Mouse (Mus musculus): ENCODE results near the gene B9d2. TPM values are rescaled to one million over a fixed set of nuclear protein-coding genes. Genes with fewer than 3 reads are reported as not detected.
A peak's percentile ranks its signal among the peaks of the same experiment; 100 is the strongest.

The B9d2 gene
- total RNA-seq (2014; rRNA removed) (4.2 and 6.8 TPM in 2 replicates), polyA plus RNA-seq (2012; rRNA removed) (21.0 and 22.5 TPM in 2 replicates)

GRCm38 (mm10) chr7:25680514-25681258, at the start of gene B9d2:
TSS of gene B9d2 (plus strand) at chr7:25680780.
- peak within 1 kb of the TSS; percentile 80 for H3K9ac ChIP-seq (ENCODE audit: low read depth, low read length)
- WGBS: under 1% methylated on average over 46 of the region's 46 CpGs
- peak within 1 kb of the TSS; percentile 91 for H3K27ac ChIP-seq (replicated peaks; ENCODE audit: insufficient read depth, low read depth, low read length)
- 0 out of 2 replicates have a peak, but pooled peaks have one; percentile 29 for TF ChIP-seq POLR2A (IDR thresholded peaks at IDR 0.05; ENCODE audit: extremely low read depth, insufficient read depth, low read length)
- TF ChIP-seq CTCF (IDR thresholded peaks at IDR 0.05; ENCODE audit: low read depth, low read length): no peak
- DNase-seq (ENCODE audit: extremely low read depth, low read depth, low spot score): peak; percentile 81
- H3K27me3 ChIP-seq (ENCODE audit: control insufficient read depth, insufficient read depth, low read length): no peaks in the 10 kb centered on the region
- no peaks in the 10 kb centered on the region for H3K36me3 ChIP-seq (ENCODE audit: control insufficient read depth, insufficient read depth, low read length)
- no peaks in the 10 kb centered on the region for H3K79me2 ChIP-seq (ENCODE audit: control insufficient read depth, insufficient read depth, low read length)
- peak within 1 kb of the TSS; percentile 81 for H3K4me3 ChIP-seq (ENCODE audit: insufficient read depth, low read depth, low read length)
- peaks cover 6% of the 10 kb centered on the region for H3K4me1 ChIP-seq (ENCODE audit: control insufficient read depth, insufficient read depth, low read length)

- H3K27ac ChIP-seq (replicated peaks; ENCODE audit: insufficient read depth, low read depth, low read length): no peak overlapping the region
- DNase-seq (ENCODE audit: extremely low read depth, low read depth, low spot score): no peak
Measured at GRCm38 (mm10) chr7:25632679-25633078, 47.9 kb upstream of the B9d2 start.

GRCm38 (mm10) chr7:25636373-25636772, 44.2 kb upstream of the B9d2 start:
- TF ChIP-seq CTCF (IDR thresholded peaks at IDR 0.05; ENCODE audit: low read depth, low read length) (no peak), POLR2A (IDR thresholded peaks at IDR 0.05; ENCODE audit: extremely low read depth, insufficient read depth, low read length) (no peak)
- WGBS: 65% methylated on average over 3 of the region's 3 CpGs

More at GRCm38 (mm10) chr7:25632679-25633078, 47.9 kb upstream of the B9d2 start:
- no peak for TF ChIP-seq CTCF (IDR thresholded peaks at IDR 0.05; ENCODE audit: low read depth, low read length)
- no peak for TF ChIP-seq POLR2A (IDR thresholded peaks at IDR 0.05; ENCODE audit: extremely low read depth, insufficient read depth, low read length)
- Histone ChIP-seq H3K4me3 (ENCODE audit: insufficient read depth, low read depth, low read length) (no peak overlapping the region), H3K9ac (ENCODE audit: low read depth, low read length) (no peak overlapping the region), H3K79me2 (ENCODE audit: control insufficient read depth, insufficient read depth, low read length) (no peaks in the 10 kb centered on the region), H3K27me3 (ENCODE audit: control insufficient read depth, insufficient read depth, low read length) (no peaks in the 10 kb centered on the region), H3K36me3 (ENCODE audit: control insufficient read depth, insufficient read depth, low read length) (peaks cover 12% of the 10 kb centered on the region; the same call in 1 of the 2 replicates), H3K4me1 (ENCODE audit: control insufficient read depth, insufficient read depth, low read length) (no peaks in the 10 kb centered on the region)
- 85% methylated on average over 5 of the region's 5 CpGs for WGBS

GRCm38 (mm10) chr7:25637099-25637498, 43.5 kb upstream of the B9d2 start:
- WGBS: 93% methylated on average over 5 of the region's 5 CpGs

More at GRCm38 (mm10) chr7:25636373-25636772, 44.2 kb upstream of the B9d2 start:
- Histone ChIP-seq H3K9ac (ENCODE audit: low read depth, low read length) (no peak overlapping the region), H3K27ac (replicated peaks; ENCODE audit: insufficient read depth, low read depth, low read length) (no peak overlapping the region), H3K27me3 (ENCODE audit: control insufficient read depth, insufficient read depth, low read length) (no peaks in the 10 kb centered on the region), H3K36me3 (ENCODE audit: control insufficient read depth, insufficient read depth, low read length) (peaks cover 10% of the 10 kb centered on the region), H3K79me2 (ENCODE audit: control insufficient read depth, insufficient read depth, low read length) (no peaks in the 10 kb centered on the region), H3K4me1 (ENCODE audit: control insufficient read depth, insufficient read depth, low read length) (no peaks in the 10 kb centered on the region), H3K4me3 (ENCODE audit: insufficient read depth, low read depth, low read length) (no peak overlapping the region)
- DNase-seq (ENCODE audit: extremely low read depth, low read depth, low spot score): no peak

GRCm38 (mm10) chr7:25639754-25640153, 40.8 kb upstream of the B9d2 start:
- no peak for DNase-seq (ENCODE audit: extremely low read depth, low read depth, low spot score)
- H3K9ac ChIP-seq (ENCODE audit: low read depth, low read length): no peak overlapping the region
- no peaks in the 10 kb centered on the region for H3K27me3 ChIP-seq (ENCODE audit: control insufficient read depth, insufficient read depth, low read length)
- peaks cover 12% of the 10 kb centered on the region for H3K79me2 ChIP-seq (ENCODE audit: control insufficient read depth, insufficient read depth, low read length)
- 96% methylated on average over 4 of the region's 4 CpGs for WGBS
- no peak for TF ChIP-seq POLR2A (IDR thresholded peaks at IDR 0.05; ENCODE audit: extremely low read depth, insufficient read depth, low read length)
- H3K4me1 ChIP-seq (ENCODE audit: control insufficient read depth, insufficient read depth, low read length): no peaks in the 10 kb centered on the region
- no peak overlapping the region for H3K4me3 ChIP-seq (ENCODE audit: insufficient read depth, low read depth, low read length)
- H3K36me3 ChIP-seq (ENCODE audit: control insufficient read depth, insufficient read depth, low read length): peaks cover 8% of the 10 kb centered on the region
- H3K27ac ChIP-seq (replicated peaks; ENCODE audit: insufficient read depth, low read depth, low read length): no peak overlapping the region

More at GRCm38 (mm10) chr7:25637099-25637498, 43.5 kb upstream of the B9d2 start:
- Histone ChIP-seq H3K4me1 (ENCODE audit: control insufficient read depth, insufficient read depth, low read length) (no peaks in the 10 kb centered on the region), H3K79me2 (ENCODE audit: control insufficient read depth, insufficient read depth, low read length) (no peaks in the 10 kb centered on the region), H3K27ac (replicated peaks; ENCODE audit: insufficient read depth, low read depth, low read length) (no peak overlapping the region), H3K27me3 (ENCODE audit: control insufficient read depth, insufficient read depth, low read length) (no peaks in the 10 kb centered on the region), H3K4me3 (ENCODE audit: insufficient read depth, low read depth, low read length) (no peak overlapping the region), H3K9ac (ENCODE audit: low read depth, low read length) (no peak overlapping the region), H3K36me3 (ENCODE audit: control insufficient read depth, insufficient read depth, low read length) (peaks cover 10% of the 10 kb centered on the region)
- TF ChIP-seq CTCF (IDR thresholded peaks at IDR 0.05; ENCODE audit: low read depth, low read length) (no peak), POLR2A (IDR thresholded peaks at IDR 0.05; ENCODE audit: extremely low read depth, insufficient read depth, low read length) (no peak)
- no peak for DNase-seq (ENCODE audit: extremely low read depth, low read depth, low spot score)

- TF ChIP-seq POLR2A (IDR thresholded peaks at IDR 0.05; ENCODE audit: extremely low read depth, insufficient read depth, low read length): no peak
- no peak for TF ChIP-seq CTCF (IDR thresholded peaks at IDR 0.05; ENCODE audit: low read depth, low read length)
- H3K4me3 ChIP-seq (ENCODE audit: insufficient read depth, low read depth, low read length): no peak overlapping the region
- peaks cover 6% of the 10 kb centered on the region for H3K4me1 ChIP-seq (ENCODE audit: control insufficient read depth, insufficient read depth, low read length)
- H3K36me3 ChIP-seq (ENCODE audit: control insufficient read depth, insufficient read depth, low read length): peaks cover 7% of the 10 kb centered on the region
- no peak overlapping the region for H3K27ac ChIP-seq (replicated peaks; ENCODE audit: insufficient read depth, low read depth, low read length)
- 72% methylated on average over 10 of the region's 10 CpGs for WGBS
- H3K79me2 ChIP-seq (ENCODE audit: control insufficient read depth, insufficient read depth, low read length): peaks cover 31% of the 10 kb centered on the region
- no peak for DNase-seq (ENCODE audit: extremely low read depth, low read depth, low spot score)
- H3K27me3 ChIP-seq (ENCODE audit: control insufficient read depth, insufficient read depth, low read length): no peaks in the 10 kb centered on the region
- no peak overlapping the region for H3K9ac ChIP-seq (ENCODE audit: low read depth, low read length)
Measured at GRCm38 (mm10) chr7:25644136-25644535, 36.4 kb upstream of the B9d2 start.
